Mouse (Mus musculus) erythroblast, embryonic 14.5 days (primary cell): ENCODE data around the gene Hoxc5.

Source experiments
- GATA1 ChIP-seq: IDR thresholded peaks from 2 replicates; pipeline ENCODE4 v1.6.1; 2012; ENCODE audit warnings: low read length, inconsistent platforms, mixed read lengths
- TAL1 ChIP-seq: IDR thresholded peaks from 3 replicates; pipeline ENCODE4 v1.6.1; 2012; ENCODE audit warnings: low read length, inconsistent platforms, mixed read lengths

GRCm38 (mm10) chr15:102975688-102976111 lies 8.5 kb downstream of the Hoxc5 start:
- TF ChIP-seq TAL1, result no peak
- TF ChIP-seq GATA1, result no peak
